Mouse (Mus musculus) heart, postnatal 0 days (tissue): ENCODE data around the gene Pdlim7.

ENCODE experiments used
- CTCF ChIP-seq: IDR thresholded peaks from 2 replicates; pipeline ENCODE4 v1.5.1; 2016; ENCODE audit warnings: antibody characterized with exemption, control low read depth, low read depth
- EP300 ChIP-seq: IDR thresholded peaks from 2 replicates; pipeline ENCODE4 v1.6.1; 2016; ENCODE audit warnings: antibody characterized with exemption, low read depth

GRCm38 (mm10) chr13:55523278-55523677 lies 9.8 kb upstream of the Pdlim7 start:
- TF ChIP-seq CTCF (no peak), EP300 (no peak)
